Mouse (Mus musculus) cerebral cortex, adult 2 months (tissue): ENCODE results near the gene Prkce.

Experiments used
- WGBS: fragments of 180-500 bp; shearing (Covaris S2); methylation state at CpG from one replicate; pipeline ENCODE4 v1.1.7; 2018; 5-methylcytosine and 5-hydroxymethylcytosine counted together

The Prkce gene

DNA sequence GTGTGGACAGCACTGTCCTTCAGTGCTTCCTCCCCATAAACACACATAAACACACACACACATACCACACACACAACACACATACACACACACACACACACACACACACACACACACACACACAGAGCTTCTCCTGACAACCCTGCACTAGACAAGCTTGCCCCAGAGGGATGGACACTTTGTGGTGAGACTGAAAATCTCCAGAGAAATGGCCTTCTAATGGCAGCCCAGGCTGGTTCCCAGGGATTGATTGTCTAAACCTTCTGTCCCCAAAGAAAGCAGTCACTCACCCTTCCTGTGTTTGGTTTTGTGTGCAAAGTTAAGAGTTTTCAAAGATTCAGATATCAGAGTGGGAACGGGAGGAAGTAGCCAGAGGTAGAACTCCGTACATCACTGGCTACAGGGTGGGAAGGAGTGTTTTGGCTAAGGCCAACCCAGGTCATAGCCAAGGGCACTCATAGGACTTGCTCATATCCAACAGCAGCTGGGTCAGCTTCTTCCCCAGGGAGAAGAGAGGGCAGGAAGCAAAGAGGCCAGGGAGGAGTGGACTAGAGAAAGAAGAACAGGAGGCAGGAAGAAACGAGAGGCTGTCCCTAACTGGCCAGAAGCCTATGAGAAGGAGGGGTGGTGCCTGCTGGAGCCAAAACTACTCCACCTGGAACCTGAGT lies 450.1 kb downstream of the Prkce start:
- WGBS = 73% methylated on average over 3 of the region's 3 CpGs

DNA sequence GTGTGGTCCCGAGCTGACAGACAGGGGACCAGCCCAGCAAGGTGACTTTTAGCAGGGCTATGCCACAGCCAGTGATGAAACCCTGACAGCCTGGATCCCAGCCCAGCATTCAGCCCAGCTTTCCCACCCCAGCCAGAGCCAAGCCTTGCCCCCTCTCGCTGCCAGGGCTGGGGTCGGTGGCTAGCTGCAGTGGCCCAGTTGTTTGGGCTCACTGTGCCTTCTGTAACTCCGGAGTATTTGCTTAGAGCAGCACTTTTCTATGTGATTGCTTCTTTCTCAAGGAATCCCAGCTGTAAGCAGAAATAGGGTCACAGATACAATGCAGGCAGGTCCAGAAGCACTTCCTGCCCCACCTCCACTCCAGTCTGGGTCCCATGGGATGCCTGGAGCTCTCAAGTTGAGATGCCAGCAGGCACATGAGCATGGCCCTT lies 450.9 kb downstream of the Prkce start:
- 48% methylated on average over 4 of the region's 4 CpGs for WGBS

DNA sequence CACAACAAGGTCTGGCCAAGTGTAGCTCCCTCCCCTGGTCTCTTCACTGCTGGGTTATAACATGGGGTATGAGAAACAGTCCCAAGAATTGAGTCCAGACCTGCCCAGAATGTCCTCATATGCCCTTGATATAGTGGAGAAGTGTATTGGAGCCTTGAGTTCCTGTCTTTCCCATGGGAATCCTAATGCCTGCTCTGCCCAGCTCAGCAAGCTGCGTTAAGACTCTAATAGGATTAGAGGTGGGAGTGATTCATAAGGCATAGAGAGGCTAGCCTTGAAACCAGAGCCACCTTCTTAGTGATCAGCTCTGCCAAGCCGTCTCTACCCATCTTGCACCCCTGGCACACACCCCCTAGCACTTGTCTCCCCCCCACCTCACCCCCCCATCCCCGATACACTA lies 455.3 kb downstream of the Prkce start:
- 90% methylated on average over 3 of the region's 3 CpGs for WGBS

DNA sequence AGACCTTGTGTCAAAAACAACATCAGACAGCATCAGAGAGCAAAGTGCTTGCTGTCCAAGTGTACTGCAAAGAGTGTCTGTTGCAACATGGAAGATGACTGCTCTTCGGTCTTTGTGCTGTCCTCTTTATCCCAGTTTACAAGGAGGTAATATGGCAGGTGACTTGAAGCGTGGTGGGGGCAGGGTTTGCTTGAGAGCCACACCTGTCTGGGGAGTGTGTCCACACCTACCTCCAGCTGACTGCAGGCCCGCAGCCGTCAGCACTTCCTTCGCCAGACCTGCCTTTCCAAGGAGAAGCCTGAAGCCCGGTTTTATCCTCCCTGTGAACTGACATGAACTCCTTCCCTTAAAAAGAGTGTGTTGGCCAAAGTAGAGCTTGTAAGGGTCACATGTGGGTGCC lies 458.9 kb downstream of the Prkce start:
- WGBS = 83% methylated on average over 6 of the region's 6 CpGs

DNA sequence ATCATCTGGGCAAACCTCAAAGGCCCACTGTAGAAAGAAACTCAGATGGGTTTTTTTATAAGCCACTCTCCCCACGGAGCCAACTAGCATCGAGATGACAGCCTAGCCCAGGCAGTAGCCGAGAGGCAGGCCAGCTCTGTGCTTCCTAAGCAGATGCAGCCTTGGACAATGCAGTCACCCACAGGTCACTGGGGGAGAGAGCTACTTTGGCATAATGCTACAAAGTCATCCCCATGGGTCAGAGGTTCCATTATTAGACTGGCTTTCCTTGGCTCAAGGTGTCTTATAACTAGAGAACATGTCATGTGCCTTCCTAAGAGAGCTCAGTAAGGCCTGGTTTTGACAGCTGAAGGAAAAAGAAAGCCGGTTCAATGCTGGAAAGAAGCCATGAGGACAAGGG lies 465.5 kb downstream of the Prkce start:
- 75% methylated on average over 4 of the region's 4 CpGs for WGBS

DNA sequence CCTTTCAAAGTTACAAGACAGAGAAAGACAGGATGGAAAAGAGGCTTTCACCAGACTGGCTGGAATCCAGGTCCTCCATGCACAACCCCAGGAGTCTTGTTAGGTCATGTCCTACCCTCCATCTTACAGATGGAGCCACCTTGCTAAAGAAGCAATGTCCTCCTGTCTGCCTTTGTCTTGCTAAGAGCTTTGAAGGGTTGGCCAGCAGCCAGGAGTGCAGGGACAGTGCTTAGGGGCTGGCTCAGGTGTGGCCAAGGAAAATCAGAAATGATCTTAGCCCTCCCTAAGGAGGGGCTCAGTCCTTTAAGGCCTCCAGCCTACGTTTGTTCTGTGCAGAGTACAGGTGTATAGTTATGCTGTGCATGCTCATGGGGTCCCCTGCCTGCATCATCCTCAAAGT lies 469.7 kb downstream of the Prkce start:
- 85% methylated on average over 1 of the region's 1 CpGs for WGBS

DNA sequence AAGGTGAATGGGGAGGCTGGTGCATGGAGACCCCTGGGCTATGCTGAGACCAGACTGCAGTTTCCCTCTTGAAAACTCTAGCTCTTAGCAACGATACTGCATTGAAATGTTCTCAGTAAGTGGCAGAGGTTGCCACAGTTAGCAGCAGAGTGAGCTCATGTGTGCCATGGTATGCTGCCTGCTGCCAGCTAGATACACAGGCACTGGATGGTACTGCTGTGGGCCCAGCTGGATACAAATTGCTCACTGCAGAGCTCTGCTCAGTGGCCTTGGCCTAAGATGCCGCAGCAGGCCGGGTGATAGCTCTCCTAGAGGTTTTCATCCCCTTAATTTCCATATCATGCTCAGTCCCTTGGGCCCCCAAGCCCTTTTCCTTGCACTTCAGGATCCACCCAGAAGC lies 471.7 kb downstream of the Prkce start:
- WGBS = 66% methylated on average over 3 of the region's 3 CpGs

DNA sequence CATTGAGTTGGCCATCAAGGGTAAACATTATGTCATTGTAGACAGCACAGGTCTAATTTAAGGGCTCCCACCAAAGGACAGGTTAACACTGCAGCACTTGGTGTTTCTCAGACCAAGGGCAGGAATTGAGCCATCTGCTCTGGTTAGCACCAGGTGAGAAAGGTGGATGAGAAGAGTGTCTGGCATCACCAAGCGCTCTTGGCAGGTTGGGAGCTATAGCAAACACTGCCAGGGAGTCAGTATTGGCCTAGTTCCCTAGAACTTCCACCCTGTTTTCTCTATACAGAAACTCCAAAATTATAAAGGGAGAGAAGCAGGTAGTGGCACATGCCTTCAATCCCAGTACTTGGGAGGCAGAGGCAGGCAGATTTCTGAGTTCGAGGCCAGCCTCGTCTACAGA lies 479.6 kb downstream of the Prkce start:
- 95% methylated on average over 3 of the region's 3 CpGs for WGBS

DNA sequence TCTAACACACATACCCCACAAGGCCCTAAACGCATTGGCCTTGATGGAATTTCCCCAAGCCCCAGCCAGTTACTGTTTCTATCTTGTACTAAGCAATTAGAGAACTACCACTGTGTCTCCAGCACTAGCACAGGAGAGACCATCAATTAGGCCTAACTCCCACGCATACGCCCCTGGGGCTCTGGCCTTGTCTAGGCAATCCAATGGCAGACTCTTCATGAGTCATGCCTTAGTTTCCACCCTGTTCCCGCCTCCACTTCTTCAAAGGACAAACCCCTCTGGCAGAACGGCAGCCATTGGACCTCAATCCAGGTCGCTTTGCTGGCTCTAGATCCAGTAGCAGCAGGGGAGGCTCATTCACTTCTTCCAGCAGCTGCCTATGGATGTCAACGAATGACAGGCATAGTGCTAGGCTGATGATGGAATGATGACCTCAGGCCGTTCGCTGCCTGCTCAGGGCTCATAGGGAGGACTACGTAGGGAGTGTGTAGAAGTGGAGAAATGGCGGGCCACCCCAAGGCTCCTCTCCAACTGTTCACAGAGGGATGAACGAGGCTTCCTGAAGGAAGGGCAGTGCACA lies 481.4 kb downstream of the Prkce start:
- 86% methylated on average over 12 of the region's 12 CpGs for WGBS

DNA sequence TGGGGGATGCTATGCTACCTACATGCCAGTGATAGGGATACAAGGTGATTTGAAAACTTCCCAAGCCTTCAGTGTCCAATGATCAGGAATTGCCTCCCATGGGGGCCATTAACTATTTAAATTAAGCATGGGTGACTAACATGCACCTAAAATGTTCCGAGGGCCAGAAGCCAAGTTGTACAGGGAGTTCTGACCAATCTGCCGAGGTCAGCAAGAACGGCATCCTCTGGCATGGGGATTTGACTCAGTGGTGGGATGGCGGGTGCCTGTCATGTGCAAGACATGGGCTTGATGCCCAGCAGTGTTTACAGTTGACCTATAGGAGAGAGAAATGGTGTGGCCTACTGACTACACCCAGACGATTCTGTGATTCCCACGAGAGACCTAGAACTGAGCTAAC lies 482.7 kb downstream of the Prkce start:
- WGBS = 94% methylated on average over 6 of the region's 6 CpGs

DNA sequence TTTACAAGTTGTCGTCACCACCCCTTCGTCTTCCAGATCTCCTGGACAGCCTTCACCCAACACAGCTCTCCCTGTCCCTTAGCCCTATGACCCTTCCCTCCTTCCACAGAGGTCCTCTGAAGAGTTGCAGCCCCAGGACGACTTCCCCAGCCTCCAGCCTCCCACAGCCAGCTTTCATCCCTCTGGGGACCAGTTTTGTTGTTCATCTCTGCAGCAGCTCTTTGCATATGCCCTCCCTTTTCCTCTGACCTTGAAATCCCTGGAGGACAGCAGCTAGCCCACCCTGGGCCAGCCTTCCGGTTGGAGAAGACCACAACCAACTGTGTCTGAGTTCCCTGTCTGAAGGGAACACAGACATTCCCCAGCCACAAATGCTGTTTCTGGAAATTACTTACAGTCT lies 483.5 kb downstream of the Prkce start:
- WGBS = 69% methylated on average over 4 of the region's 4 CpGs

DNA sequence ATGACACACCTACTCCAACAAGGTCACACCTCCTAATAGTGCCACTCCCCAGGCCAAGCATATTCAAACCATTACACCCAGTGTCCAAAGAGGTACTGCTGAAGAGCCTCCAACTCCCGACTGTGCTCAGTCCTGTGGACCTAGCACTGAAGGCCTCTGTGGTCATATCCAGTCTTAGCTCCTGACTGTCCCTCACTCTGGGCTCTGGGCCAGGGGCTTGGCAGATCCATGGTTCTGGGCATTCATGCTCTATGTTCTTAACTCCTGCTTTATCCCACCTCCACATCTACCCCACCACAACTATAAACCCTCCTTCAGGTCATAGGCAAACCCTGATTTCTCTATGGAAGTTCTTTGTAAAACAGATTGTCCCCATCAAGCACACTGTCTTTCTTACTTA lies 485.2 kb downstream of the Prkce start:
- 75% methylated on average over 1 of the region's 1 CpGs for WGBS

DNA sequence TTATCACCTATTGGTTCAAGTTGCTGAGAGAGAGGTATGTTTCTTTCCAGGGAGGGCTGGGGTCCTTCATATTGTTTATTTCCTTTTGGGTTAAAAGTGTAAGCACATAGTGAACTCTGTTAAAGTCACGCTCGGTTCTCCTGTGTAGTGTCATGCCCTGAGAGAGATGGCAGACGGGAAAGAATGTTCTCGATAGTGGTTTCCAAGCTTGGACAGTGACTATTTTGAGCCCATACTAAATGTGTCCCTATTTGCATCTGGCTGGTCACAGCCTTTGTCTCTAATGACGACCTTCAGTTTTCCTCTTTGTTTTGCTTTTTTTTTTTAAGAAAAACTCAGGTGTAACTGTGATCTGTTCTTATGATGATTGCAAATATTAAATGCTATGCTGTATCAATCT lies 488.8 kb downstream of the Prkce start:
- 84% methylated on average over 5 of the region's 5 CpGs for WGBS

DNA sequence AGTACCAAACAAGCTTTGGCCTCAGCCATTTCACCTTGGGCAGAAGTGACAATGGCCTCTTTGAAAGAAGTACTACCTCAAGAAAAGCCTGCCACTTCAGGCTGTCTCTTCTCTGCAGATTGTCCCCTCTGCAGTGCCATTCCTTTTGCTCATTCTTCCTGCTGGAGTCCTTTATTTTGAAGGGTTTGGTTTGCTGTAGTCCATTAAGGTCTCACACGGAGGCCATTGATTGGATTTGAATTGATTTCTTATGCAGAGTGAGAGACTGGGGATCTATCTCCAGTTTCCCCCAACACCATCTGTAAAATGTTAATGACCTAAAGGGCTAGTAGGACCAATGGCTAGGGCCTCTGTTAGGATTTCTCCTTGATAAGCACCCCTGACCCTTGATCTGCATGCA lies 494.7 kb downstream of the Prkce start:
- WGBS = 74% methylated on average over 1 of the region's 1 CpGs

DNA sequence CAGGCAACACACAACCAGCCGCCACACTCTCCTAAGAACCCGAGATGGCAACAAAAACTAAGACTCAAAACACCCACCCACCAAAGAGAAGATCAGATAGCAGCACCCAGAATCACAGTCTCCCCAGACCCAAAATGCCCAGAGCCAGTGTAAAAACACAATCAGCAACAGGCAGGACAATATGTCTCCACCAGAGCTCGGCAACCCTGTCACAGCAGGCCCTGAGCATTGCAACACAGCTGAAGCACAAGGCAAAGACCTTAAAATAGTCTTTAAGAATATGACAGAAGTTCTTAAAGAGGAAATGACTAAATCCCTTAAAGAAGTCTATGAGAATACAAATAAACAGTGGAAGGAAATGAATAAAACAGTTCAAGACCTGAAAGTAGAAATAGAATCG lies 495.9 kb downstream of the Prkce start:
- 68% methylated on average over 4 of the region's 4 CpGs for WGBS

DNA sequence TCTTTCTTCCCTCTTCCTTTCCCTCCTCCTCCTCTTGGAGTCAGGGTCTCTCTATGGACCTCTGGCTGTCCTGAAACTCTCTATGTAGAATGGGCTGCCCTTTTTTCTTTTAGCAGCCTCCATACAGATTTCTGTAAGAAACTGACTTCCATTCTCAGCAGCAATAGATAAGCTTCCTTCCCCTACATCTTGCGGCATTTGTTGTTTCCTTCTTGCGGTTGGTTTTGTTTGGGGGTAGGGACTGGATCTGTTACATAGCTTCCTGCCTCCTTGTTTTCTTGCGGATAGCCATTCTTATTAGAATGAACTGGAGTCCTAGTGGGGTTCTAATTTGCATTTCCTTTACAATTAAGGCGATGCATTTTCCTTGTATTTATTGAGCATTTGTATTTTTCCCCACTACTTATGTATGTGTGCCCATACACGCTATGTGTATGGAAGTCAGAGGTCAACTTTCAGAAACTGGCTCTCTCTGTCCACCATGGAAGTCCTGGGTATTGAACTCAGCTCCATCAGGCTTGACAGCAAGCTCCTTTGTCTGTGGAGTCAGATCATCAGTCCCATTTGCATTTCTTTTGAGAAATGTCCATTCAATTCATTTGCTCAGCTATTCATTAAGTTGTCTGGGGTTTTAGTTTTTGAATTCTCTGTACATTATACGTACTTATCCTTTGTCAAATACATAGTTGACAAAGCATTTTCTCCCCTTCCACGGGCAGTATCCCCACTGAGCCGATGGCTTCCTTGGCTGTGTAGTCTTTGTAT lies 500.4 kb downstream of the Prkce start:
- 66% methylated on average over 8 of the region's 8 CpGs for WGBS

DNA sequence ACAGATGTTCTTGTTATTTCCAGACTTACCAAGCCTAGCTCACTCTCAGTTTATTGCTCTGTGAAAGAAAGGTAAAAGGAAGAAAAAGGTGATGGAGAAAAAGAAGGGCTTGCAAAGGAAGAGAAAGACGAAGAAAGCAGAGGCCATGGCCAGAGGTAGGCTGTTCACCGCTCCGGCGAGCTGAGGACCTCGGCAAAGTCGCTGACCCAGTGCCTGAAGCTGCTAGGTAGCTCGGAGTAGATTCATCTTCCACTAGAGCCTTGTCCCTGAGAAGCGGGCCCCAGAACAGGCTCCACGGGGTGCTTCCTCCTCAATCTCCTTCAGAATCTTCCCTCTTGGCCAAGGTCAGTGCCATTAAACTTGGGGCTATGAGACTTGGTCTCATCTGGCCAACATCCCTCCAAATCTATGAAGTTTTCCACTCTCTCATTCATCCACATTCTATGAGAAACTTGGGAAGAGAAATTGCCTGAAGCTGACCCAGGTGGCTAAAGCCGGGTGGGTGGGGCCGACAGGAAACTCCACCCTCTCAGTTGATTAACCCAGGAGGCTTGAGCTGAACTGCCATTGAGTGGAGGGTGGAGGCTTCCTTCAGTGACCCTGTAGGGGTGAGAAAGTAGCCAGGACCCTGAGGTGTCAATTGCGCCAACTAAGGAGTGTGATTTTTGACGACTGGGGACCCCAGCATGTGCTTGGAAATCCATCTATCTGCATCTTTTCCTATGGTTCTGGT lies 502.2 kb downstream of the Prkce start:
- WGBS = 90% methylated on average over 13 of the region's 13 CpGs

DNA sequence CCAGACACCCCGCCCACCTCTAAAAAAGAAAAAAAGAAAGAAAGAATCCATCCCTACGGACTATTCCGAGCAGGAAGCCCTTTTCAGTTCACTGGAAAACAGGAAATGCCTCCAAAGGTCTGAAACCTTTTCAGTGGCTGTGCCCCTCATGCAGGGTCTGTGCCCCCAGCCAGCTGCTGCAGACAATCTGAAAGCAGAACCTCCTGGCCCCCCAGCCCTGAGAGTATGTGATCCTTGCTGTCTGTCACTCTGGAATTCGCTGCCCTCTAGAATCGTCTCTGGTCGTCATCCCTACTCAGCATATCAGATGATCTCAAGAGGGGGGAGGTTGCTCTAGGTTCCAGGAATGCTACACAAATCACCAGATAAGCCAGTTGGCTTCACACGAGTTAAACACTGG lies 503.1 kb downstream of the Prkce start:
- WGBS = 74% methylated on average over 7 of the region's 7 CpGs

DNA sequence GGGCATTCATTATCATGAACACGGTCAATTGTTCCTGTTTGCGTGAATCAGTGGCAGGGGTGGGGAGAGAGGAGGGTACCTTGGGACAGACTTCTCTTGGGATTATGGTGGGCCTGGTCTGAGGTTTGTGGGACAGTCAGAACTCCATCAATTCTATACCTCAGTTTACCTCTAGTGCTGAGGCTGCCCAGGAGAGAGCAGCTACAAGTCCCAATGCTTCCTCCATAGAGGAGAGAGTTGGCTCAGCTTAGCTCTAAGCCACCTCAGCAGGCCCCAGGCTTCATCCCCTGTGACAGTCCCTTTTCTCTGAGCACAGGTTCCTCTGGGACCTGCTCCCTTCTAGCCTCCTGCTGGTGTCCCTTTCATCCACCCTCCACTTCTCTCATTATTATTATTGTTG lies 507.4 kb downstream of the Prkce start:
- 68% methylated on average over 2 of the region's 2 CpGs for WGBS

DNA sequence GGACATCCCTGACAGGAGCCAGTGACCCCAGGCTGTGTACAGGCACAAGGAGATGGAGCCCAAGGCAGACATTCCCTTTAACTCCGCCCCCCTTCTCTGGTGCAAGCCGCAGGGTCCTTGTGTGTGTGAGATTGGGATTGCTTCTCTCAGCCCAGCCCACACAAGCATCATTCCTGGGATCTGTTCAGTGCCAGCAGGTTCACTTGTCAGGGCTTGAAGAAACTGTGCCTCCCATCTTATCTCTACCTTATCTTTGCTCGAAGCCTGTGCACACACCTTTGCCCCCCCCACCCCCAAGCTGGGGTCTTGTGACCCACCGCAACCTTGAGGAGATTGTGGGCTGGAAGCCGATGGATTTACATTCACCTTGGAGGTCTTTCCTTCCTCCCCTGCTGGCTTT lies 508.8 kb downstream of the Prkce start:
- WGBS = 87% methylated on average over 5 of the region's 5 CpGs

DNA sequence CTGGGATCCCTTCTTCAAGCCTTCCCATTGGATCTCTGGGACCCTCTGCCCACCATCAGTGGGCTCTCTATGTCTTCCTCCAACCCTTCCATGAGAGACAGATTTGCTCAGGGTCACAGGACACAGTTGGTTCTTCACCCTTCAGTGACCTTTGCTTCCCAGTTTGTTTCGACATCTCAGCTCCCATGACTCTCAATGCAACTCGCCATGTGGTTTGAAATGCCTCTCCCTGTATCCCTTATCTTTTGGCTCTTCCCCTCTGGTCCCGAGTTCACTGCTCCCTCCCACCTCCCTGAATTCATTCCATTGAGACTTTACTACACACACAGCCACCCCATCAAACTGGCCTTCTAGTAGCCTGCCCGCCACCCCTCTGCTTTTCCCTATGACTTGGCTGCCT lies 509.3 kb downstream of the Prkce start:
- 85% methylated on average over 4 of the region's 4 CpGs for WGBS

DNA sequence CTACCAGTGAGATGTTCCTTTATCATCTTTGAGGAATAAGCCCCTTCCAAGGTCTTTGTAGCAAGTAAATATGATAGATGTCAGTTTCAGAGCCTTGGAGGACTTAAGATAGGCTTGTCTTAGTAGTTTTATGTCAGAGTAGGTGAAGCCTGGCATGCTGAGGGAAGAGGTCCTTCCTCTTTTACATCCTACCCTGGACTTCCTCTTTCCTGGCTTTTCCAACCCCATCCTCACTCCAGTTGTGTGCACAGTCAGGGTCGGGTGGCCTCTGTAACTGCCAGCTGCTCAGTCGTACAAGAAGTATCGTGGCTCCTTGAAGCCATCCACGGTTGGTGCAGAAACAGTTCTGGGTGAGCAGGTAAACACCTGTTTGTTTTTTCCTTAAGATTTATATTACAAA lies 517.7 kb downstream of the Prkce start:
- WGBS = 83% methylated on average over 4 of the region's 4 CpGs

DNA sequence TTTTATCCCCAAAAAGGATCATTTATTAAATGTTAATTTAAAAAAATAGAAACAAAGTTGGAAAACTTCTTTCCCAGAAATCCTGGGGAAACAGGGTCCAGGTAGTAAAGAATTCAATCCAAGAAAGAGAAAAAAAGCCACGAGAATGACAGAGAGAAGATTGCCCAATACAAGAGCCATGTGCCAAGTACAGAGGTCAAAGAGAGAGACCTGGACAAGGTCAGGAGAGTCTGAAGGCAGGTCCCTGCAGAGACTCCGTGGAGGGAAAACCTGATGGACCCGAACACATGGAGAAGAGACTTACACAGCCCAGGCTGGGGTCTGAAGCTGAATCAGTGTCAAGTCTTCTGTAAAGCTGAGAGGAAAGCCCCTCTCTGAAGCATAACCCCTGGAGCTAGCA lies 519.4 kb downstream of the Prkce start:
- WGBS = 94% methylated on average over 3 of the region's 3 CpGs
